Mouse (Mus musculus): ENCODE data around the gene Zfhx3. TPM values are rescaled to one million over a fixed set of nuclear protein-coding genes. Genes with fewer than 3 reads are reported as not detected.

Gene Zfhx3
- polyA plus RNA-seq, 1 experiment: 2.2 TPM

GRCm38 (mm10) chr8:108450847-108451246 lies 508.4 kb downstream of the Zfhx3 start:
- DNase-seq (ENCODE audit: low read depth): no peak

DNA sequence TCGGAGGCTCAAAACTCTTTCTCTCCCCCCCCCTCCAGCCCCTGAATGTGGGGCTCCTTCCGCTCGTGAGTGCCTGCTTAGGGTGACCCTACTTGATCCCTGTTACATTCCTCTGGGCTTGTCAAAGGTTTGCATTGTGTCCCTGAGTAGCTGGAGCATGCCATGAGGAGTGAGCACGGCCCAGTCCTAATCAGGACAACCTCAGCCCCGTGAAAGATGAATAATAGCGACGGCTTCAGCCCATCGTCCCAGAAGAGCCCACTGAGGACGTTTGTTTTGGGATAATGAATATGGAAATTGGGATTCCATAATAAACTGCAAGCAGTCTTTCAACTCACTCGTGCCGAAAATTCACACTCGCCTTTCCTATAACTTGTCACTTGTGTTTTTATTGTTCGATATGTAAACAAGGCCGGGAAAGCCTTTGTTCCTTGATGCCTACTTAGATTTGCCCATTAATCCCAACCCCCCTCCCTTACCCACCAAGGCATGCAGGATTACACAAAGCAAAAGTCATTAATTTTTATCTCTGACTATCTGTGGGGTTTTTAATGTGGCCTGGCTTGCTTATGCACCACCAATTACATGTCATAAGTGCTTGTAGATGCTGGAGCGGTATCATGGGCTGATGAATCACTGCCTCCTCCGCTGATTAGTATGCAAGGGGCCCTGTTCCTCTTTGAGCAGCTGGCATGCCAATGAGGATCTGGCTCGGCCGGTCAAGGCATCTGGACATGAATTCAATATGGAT lies 512.3 kb downstream of the Zfhx3 start:
- DNase-seq (ENCODE audit: low read depth): no peak

GRCm38 (mm10) chr8:108466653-108467052 lies 524.2 kb downstream of the Zfhx3 start:
- no peak for DNase-seq (ENCODE audit: low read depth)

DNA sequence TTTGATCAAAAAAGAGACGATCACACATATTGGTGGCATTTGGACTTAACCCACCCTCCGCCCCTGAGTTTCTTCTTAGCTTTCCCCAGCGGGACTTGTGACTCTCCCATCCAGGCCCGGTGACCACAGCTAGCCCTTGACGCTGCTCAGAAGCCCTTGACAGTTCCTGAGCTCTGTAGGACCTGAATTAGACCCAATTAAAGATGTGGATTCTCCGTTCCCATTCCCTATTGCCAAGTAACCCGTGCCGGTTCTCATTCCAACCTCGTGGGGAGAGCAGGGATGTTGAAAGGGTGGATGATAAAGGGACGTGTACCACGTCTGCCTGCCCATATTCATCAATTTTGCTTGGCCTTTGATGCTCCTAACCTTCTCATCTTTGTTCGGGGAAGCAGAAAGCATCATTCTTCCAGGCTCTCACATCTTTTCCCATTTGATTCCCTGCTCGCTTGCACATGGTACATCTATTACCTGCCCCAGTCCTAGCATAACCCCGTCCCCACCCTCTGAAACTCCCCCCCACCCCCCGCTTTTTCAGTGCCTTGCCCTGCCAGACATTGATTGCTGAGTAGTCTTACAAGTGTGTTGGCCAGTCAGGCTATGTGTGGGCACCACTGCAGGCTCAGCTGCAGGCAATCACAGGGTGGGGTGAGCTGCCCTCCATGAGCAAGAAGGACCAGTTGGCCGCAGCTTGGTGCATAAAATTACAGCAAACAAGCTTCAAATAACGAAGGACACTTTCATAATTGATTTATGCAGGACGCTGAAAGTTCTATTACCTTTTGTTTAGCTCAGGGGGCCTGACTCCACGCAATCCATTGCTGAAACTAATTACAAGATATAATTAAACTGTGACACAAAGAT lies 525.0 kb downstream of the Zfhx3 start:
- DNase-seq (ENCODE audit: low read depth): no peak

DNA sequence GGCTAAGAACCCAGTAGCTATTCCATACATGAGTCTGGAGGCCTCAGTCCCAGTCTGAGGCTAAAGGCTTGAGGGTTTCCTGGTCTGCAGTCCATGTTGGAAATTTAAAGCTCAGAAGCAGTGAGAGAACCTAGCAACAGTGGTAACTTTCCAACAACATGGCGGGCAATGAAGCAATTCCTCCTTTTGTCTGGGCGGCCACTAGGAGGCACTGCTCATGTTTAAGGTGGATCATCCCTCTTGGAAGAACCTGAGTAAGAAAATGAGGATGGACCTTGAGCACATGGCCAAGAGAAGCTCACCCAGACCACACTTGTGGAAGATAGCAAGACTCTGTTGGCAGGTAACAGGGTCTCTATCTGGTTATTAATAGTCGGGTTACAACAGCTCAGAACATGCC lies 527.8 kb downstream of the Zfhx3 start:
- DNase-seq (ENCODE audit: low read depth): no peak

DNA sequence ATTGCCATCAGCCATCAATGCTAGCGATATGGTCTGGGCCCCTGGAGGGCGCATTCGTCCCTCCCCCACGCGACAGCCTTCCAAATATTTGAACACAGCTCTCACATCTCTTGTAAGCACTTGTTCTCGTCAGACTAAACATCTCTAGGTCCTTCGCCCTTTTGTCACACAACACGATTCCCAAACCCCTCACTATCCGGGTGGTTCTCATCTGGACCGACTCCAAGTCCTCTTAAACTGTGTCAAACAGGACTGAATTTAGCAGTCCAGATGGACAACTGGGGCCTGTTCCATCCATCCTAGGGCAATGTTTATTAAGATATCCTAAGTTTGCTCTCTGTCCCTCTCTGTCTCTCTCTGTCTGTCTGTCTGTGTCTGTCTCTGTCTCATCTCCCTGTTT lies 532.1 kb downstream of the Zfhx3 start:
- DNase-seq (ENCODE audit: low read depth): no peak

- DNase-seq (ENCODE audit: low read depth): no peak
Observed at GRCm38 (mm10) chr8:108478131-108478530, 535.7 kb downstream of the Zfhx3 start.

GRCm38 (mm10) chr8:108480141-108480540 lies 537.7 kb downstream of the Zfhx3 start:
- no peak for DNase-seq (ENCODE audit: low read depth)

DNA sequence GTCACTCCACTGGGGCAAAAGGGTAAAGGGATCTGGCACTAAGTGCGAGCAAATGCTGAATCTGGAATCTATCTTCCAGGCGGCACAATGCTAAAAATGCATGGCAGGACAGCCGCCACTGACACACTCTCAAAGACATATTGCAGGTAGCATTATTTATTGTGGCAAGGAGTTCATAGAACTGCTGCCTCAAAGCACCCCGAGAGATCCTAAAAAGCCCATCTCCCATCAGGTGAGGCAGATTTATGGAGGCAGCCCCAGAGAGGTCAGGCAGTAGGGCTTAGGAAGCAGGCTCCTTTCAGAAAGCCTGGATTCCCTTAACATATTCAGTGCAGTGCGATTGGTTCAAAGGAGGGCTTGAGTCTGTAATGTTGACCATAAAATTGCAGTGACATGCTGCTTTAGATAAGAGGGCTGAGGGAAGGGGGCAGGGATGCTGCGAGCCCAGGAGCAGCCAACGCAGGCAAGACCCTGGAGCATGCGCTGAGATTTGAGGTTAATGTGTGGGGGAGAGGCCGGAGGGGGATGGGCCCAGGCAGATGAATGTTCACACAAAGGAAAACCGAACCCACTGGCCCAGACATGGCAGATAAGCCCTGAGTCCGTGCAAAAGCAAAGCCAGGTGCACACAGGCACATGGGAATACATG lies 538.8 kb downstream of the Zfhx3 start:
- DNase-seq (ENCODE audit: low read depth): no peak

DNA sequence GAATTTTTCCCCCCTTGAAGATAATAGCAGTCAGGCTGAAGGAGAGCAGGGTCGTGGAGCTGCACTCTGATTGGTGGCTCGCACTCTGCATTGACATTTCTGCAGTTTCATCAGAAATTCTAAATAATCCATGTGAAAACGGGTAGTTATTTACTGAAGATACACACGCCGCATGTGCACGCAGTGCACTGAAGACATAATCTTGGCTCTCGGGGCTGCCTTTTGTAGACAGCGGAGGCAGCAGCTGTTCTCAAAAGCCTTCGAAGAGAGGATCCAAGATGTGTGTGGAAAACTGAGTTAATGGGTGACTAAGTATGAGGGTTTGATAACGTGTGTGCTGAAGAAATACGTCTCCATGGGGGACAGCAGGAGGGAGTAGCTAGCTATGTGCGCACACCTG lies 553.7 kb downstream of the Zfhx3 start:
- no peak for DNase-seq (ENCODE audit: low read depth)

DNA sequence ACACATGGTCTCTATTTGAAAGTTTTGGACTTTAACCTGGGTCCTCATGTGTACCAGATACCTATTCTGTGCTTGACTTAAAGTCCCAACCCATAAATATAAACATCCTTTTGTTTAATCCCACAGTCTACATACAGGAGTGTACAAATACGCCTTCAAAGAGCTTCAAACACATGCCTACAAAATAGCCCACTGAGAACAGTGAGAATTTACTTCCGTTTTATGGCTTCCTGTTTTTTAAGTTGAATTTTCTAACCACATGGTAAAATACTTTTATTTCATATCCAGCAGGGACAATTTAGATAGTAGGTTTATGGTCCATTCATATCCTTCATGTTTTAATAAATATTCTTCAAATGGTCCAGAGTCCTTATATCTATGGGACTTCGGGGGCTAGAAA lies 564.3 kb downstream of the Zfhx3 start:
- DNase-seq (ENCODE audit: low read depth): no peak

- DNase-seq (ENCODE audit: low read depth): no peak
Observed at GRCm38 (mm10) chr8:108507769-108508168, 565.3 kb downstream of the Zfhx3 start.

- no peak for DNase-seq (ENCODE audit: low read depth)
Observed at GRCm38 (mm10) chr8:108510641-108511325, 568.3 kb downstream of the Zfhx3 start.

DNA sequence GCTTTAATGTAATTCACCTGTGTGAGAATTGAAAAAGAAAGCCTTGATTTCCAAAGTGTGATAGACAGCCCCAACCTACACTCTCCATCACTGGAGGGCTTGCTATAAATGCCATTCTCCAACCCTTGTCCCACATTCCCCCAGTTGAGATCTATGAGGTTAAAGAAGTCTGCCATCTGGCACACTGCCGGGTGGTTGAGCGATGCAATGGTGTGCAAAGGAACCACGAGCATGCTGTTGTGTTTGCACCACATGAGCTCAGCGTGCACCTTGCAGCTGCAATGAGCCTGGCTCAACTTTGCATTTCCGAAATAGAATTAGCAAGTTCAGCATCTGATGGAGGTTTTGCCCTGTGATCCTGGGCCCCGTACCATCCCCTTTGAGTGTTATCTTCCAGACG lies 575.7 kb downstream of the Zfhx3 start:
- DNase-seq (ENCODE audit: low read depth): no peak

DNA sequence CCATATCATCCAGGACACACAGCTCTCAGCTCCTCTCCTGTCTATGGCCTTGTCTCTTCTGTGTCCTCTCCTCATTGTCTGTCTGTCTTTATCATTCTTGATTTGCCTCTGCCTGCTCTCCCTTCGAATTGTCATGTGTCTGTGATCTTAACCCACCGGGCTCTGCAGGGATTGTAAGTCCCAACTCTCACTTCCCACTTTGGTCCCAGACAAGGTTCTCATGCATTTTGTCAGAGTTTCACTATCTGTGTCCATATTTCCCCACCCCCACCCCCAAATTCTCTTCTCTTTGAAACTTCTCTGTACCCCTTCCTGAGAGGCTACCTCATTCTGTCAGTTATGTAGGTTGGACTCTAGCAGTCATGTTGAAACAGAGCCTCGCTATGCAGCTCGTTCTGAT lies 579.6 kb downstream of the Zfhx3 start:
- no peak for DNase-seq (ENCODE audit: low read depth)

DNA sequence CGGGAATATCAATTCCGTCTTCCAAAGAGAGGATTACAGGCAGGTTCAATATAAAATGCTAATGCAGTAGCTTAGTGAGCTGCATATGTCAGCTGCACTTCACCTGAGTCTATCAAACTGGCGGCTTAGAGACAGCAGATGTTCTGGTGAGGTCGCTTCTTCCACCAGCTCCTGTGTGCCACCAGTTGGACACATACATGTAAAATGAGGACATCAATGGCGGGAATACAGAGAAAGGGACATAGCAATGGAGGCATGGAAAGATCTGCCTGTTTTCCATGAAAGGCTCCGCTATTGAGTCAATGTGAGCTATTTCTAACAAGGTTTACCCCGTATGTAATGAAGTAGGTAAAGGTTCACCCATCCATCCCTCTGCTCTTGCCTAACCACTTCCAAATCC lies 587.0 kb downstream of the Zfhx3 start:
- DNase-seq (ENCODE audit: low read depth): no peak

GRCm38 (mm10) chr8:108535121-108535876 lies 592.9 kb downstream of the Zfhx3 start:
- DNase-seq (ENCODE audit: low read depth): no peak

DNA sequence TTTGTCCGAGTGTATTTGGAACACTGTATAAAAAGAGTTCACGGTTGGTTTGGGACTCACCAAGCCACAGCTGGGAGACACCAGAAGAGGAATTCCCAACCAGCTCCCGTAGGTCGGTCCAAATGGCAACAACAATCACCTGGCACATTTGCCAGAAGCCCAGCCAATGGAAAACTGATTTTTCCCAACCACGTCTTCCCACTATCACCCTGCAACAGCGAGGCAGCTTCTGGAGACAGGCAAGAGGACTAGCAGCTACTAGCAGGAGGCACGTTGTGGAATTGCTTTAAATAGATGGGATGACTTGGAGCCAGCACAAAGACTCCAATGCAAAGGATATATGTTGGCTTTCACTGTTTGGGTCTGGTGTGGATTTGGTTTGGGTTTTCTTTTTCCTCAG lies 593.7 kb downstream of the Zfhx3 start:
- DNase-seq (ENCODE audit: low read depth): no peak

DNA sequence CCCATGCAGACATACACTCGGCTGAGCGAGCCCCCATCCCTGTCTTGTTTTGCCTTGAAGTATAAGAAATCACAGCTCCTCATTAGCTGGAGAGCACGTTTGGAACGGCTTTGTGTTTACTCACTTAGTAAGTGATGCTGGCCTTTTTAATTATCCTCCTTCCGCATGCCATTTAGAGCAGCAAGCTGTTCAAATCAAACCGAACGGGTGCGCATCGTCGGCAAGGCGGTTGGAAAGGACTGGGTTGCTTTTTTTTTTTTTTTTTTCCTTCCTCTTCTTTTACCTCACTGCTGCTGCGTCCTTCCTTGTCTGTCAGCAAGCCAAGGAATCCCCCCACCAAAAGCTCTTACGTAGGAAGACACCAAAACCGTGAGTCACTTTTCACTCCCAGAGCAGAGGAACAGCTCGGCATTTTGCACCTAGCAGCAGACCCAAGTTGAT lies 594.5 kb downstream of the Zfhx3 start:
- no peak for DNase-seq (ENCODE audit: low read depth)

DNA sequence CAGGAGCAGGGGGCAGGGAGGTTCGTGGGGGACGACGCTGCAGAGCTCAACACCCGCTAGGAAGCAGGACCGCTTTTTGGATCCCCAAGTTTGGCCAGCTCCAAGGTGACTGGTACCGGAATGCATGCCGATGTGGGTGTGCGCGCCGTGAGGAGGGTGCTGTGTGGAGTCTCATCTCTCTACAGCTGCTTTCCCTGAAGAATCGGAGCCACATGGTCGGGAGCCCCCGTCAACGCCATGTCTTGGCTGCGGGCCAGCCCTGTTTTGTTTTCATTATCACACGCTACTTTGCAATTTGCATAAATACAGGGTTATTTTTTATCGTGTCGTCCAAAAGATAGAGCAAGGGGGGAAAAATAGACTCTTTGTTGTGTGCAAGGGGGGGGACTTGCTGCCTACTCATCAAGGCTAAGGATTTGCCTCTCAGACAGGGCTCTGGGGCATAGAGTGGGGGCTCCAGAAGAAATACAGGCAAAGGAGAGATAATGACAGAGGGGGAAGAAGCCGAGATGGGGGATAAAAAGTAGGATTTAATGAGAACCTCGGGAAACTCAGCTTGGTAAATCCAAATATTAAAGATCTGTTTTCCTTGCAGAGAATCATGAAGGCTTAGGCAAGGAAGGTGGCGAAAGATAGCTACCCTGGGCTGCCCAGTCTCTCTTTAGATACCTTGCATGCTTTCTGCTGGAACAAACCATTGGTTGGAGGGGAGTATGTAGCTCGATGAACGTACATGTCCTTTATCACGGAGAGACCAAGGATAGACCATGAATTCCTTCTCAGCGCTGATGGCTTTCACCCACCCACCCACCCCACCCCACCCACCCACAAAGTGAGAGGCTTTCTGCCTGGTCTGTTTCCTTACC lies 595.5 kb downstream of the Zfhx3 start:
- no peak for DNase-seq (ENCODE audit: low read depth)
